9 mouse cellular contexts compared by ENCODE assay signal in the genomic region with DNA sequence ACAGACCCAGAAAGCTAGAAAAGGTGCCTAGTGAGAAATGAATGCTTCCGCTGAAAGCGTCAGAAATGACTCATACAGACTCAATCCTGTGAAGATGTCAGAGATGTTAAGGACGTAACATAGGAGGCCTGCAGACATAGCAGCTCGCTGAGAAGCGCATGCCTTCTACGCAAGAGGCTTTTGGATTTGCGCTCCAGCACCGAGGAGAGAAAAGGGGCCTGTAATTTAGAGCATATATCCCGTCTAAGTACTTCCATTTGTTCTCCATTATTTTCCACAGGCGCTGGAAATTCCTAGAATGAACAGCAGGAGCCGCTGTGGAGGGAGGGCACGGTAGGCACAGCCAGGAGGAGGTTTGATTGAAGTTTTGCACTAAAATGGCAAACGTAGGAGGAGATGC. TPM values are rescaled to one million over a fixed set of nuclear protein-coding genes. Genes with fewer than 3 reads are reported as not detected.
DNase-seq lines count a peak whose midpoint lies in the region; ATAC-seq and TF ChIP-seq lines count a peak whose summit lies in the region.
"Had no signal": no experiment of that assay in that cellular context is flagged by ENCODE, and none has a peak within 500 bp of the region (broad histone marks: within the 10 kb centered on the region; RNA-seq: fewer than 3 reads in every experiment).

No protein-coding gene starts in this region.

- no peak for TF ChIP-seq EP300 in MEL (IDR thresholded peaks at IDR 0.05; ENCODE audit: low read depth in 1 of 2, low read length in 2 of 2)

- intact Hi-C loops in heart, postnatal 25 days (cut with DNase I), result loop anchor here (5.0 to 10.0 kb wide), 3 partner anchors 124 to 201 kb away; partner anchors contain the start of genes Cnot8 and Olfr331

- TF ChIP-seq RAD21 in MEL (IDR thresholded peaks at IDR 0.05; ENCODE audit: low read depth, low read length), result peak; percentile 22

- ATAC-seq in forebrain, embryonic 15.5 days (replicated peaks), result peak; percentile 19
- ATAC-seq in neural tube, embryonic 15.5 days (ENCODE audit: low FRiP score), result peak; percentile 42; the same call in 1 of the 2 replicates

- peak overlapping the region; percentile 26 for H3K27ac ChIP-seq in MEL (ENCODE audit: control insufficient read depth, low read depth, low read length)
- peak overlapping the region; percentile 89 for H3K27ac ChIP-seq in forebrain, embryonic 15.5 days (replicated peaks)
- H3K27ac ChIP-seq in neural tube, embryonic 15.5 days (replicated peaks), result peak overlapping the region; percentile 76

- peak overlapping the region; percentile 74 for H3K4me2 ChIP-seq in forebrain, embryonic 15.5 days (replicated peaks)
- peak overlapping the region; percentile 69 for H3K4me2 ChIP-seq in neural tube, embryonic 15.5 days

- peaks cover 0 to 3% of the 10 kb centered on the region in 2 experiments; a peak in 2 of 4 replicates for H3K4me1 ChIP-seq in MEL (ENCODE audit: control insufficient read depth in 1 of 2, insufficient read depth in 2 of 2, low read length in 2 of 2)
- peaks cover 8% of the 10 kb centered on the region for H3K4me1 ChIP-seq in forebrain, embryonic 15.5 days
- peaks cover 16% of the 10 kb centered on the region for H3K4me1 ChIP-seq in neural tube, embryonic 15.5 days

- DNase-seq in MEL (ENCODE audit: low read depth, low spot score), result peak; percentile 91
- DNase-seq in cerebellum, adult 18-20 months, result peak; percentile 65 to 70
- DNase-seq in heart, postnatal 25 days (ENCODE audit: low spot score), result peak; percentile 35
- peak; percentile 66 to 84 for DNase-seq in layer of hippocampus, adult 18-20 months (ENCODE audit: low spot score in 2 of 2)
- peak; percentile 71 to 82 for DNase-seq in lung, adult 18-20 months
- peak; percentile 71 for DNase-seq in thymus, postnatal 0 days (ENCODE audit: low spot score)

- TF ChIP-seq CTCF in MEL (IDR thresholded peaks at IDR 0.05 in 2 of 3, conservative IDR thresholded peaks at IDR 0.05 in 1 of 3; ENCODE audit: control insufficient read depth in 1 of 3, insufficient read depth in 1 of 3, low read depth in 2 of 3, low read length in 3 of 3, poor library complexity in 1 of 3, severe bottlenecking in 1 of 3), result peak; percentile 46 to 76 (median 72)

- H3K36me3 ChIP-seq in MEL (ENCODE audit: control insufficient read depth in 1 of 2, insufficient read depth in 2 of 2, low read length in 2 of 2), result peaks cover 0 to 9% of the 10 kb centered on the region in 2 experiments; a peak in 2 of 4 replicates
- H3K36me3 ChIP-seq in forebrain, embryonic 15.5 days, result no peaks in the 10 kb centered on the region
- no peaks in the 10 kb centered on the region for H3K36me3 ChIP-seq in neural tube, embryonic 15.5 days

- 8% methylated on average over 13 of the region's 13 CpGs for WGBS in forebrain, embryonic 15.5 days
- WGBS in neural tube, embryonic 15.5 days, result 13% methylated on average over 13 of the region's 13 CpGs

- H3K79me2 ChIP-seq in MEL (ENCODE audit: control insufficient read depth, insufficient read depth, low read length, poor library complexity), result no peaks in the 10 kb centered on the region; the same call in 1 of the 2 replicates

- peaks cover 0 to 2% of the 10 kb centered on the region in 2 experiments; a peak in 2 of 4 replicates for H3K27me3 ChIP-seq in MEL (ENCODE audit: control insufficient read depth in 1 of 2, insufficient read depth in 2 of 2, low read length in 2 of 2)
- no peaks in the 10 kb centered on the region for H3K27me3 ChIP-seq in forebrain, embryonic 15.5 days
- no peaks in the 10 kb centered on the region for H3K27me3 ChIP-seq in neural tube, embryonic 15.5 days (replicated peaks)

- peak overlapping the region; percentile 50 to 62 for H3K4me3 ChIP-seq in MEL (ENCODE audit: control insufficient read depth in 1 of 2, insufficient read depth in 1 of 2, low read depth in 2 of 2, low read length in 2 of 2)
- H3K4me3 ChIP-seq in forebrain, embryonic 15.5 days, result peak overlapping the region; percentile 73
- H3K4me3 ChIP-seq in neural tube, embryonic 15.5 days (replicated peaks), result peak overlapping the region; percentile 71

- H3K9me3 ChIP-seq in MEL (replicated peaks; ENCODE audit: insufficient read depth, low read length), result no peaks in the 10 kb centered on the region
- H3K9me3 ChIP-seq in forebrain, embryonic 15.5 days, result no peaks in the 10 kb centered on the region
- no peaks in the 10 kb centered on the region for H3K9me3 ChIP-seq in neural tube, embryonic 15.5 days (replicated peaks)

- peak overlapping the region; percentile 53 for H3K9ac ChIP-seq in MEL (ENCODE audit: control insufficient read depth, low read depth, low read length, poor library complexity, severe bottlenecking)
- H3K9ac ChIP-seq in forebrain, embryonic 15.5 days (replicated peaks), result peak overlapping the region; percentile 35
- 0 out of 2 replicates have a peak overlapping the region, but pooled peaks have one; percentile 0 for H3K9ac ChIP-seq in neural tube, embryonic 15.5 days (replicated peaks)

- TF ChIP-seq POLR2A in MEL (IDR thresholded peaks at IDR 0.05; ENCODE audit: control insufficient read depth in 1 of 2, insufficient read depth in 1 of 2, low read depth in 1 of 2, low read length in 2 of 2, poor library complexity in 1 of 2), result 0 out of 4 replicates have a peak, but pooled peaks of 1 of the 2 experiments have one; percentile 40

TF ChIP-seq in MEL, 35 proteins besides CTCF, POLR2A, EP300 and RAD21 (continues in another document):
- TF ChIP-seq JUND (IDR thresholded peaks at IDR 0.05; ENCODE audit: low read depth, low read length) (peak; percentile 37; the same call in 1 of the 2 replicates), POLR2AphosphoS2 (IDR thresholded peaks at IDR 0.05; ENCODE audit: low read length) (no peak), MXI1 (IDR thresholded peaks at IDR 0.05; ENCODE audit: low read depth, low read length) (0 out of 2 replicates have a peak, but pooled peaks have one; percentile 8), ZNF384 (IDR thresholded peaks at IDR 0.05; ENCODE audit: low read depth, low read length) (no peak), MAX (IDR thresholded peaks at IDR 0.05; ENCODE audit: low read length) (peak; percentile 61; the same call in 1 of the 2 replicates), USF1 (IDR thresholded peaks at IDR 0.05; ENCODE audit: low read depth, low read length) (no peak), ETS1 (IDR thresholded peaks at IDR 0.05; ENCODE audit: low read depth, low read length) (peak; percentile 76), KAT2A (conservative IDR thresholded peaks at IDR 0.05; ENCODE audit: low read depth, low read length) (no peak), TCF12 (IDR thresholded peaks at IDR 0.05; ENCODE audit: low read depth, low read length) (no peak), HCFC1 (IDR thresholded peaks at IDR 0.05; ENCODE audit: low read depth, low read length) (peak; percentile 37; the same call in 1 of the 2 replicates), SIN3A (IDR thresholded peaks at IDR 0.05; ENCODE audit: low read length) (peak; percentile 73), ZMIZ1 (IDR thresholded peaks at IDR 0.05; ENCODE audit: low read depth, low read length) (no peak), NRF1 (IDR thresholded peaks at IDR 0.05; ENCODE audit: insufficient read depth, low read depth, low read length, poor library complexity, severe bottlenecking) (0 out of 2 replicates have a peak, but pooled peaks have one; percentile 10), SMC3 (IDR thresholded peaks at IDR 0.05; ENCODE audit: low read depth, low read length) (peak; percentile 64), ZC3H11A (IDR thresholded peaks at IDR 0.05; ENCODE audit: low read depth, low read length) (0 out of 2 replicates have a peak, but pooled peaks have one; percentile 21), NELFE (IDR thresholded peaks at IDR 0.05; ENCODE audit: low read depth, low read length) (0 out of 2 replicates have a peak, but pooled peaks have one; percentile 7)

RNA-seq across cellular contexts. Expression of gene Zfp692, which starts 5.8 kb away (rescaled TPM):
- total RNA-seq in MEL (2012; rRNA removed), result 16.0 and 25.7 TPM in 2 replicates
- polyA plus RNA-seq in MEL (2012; ENCODE audit: insufficient read depth in 1 of 2, insufficient read length in 2 of 2, low read depth in 1 of 2, low replicate concordance in 2 of 2, missing spikeins in 1 of 2), result 10 to 100 TPM in 1 of 2 experiments, not detected in 1; 38.0 TPM
- 34.0 and 34.3 TPM in 2 replicates for polyA plus RNA-seq in forebrain, embryonic 15.5 days (2015; fragmentation: Nextera tagmentation; extraction: Ambion mirVana)
- 1 to 10 TPM; 3.7 to 4.1 TPM for total RNA-seq in heart, postnatal 25 days (2021)
- 10 to 100 TPM; 24.4 to 25.9 TPM for total RNA-seq in layer of hippocampus, adult 18-20 months (2021)
- polyA plus RNA-seq in neural tube, embryonic 15.5 days (2015; fragmentation: Nextera tagmentation; extraction: Ambion mirVana), result 31.5 and 33.3 TPM in 2 replicates
- polyA plus RNA-seq in thymus, postnatal 0 days (2015; fragmentation: Nextera tagmentation; extraction: Ambion mirVana), result 12.8 and 14.1 TPM in 2 replicates

RNA-seq across cellular contexts. Expression of gene 4930438A08Rik, which starts 26.5 kb away (rescaled TPM):
- total RNA-seq in MEL (2012; rRNA removed), result not detected in 2 replicates
- not detected for polyA plus RNA-seq in MEL (2012; ENCODE audit: insufficient read depth in 1 of 2, insufficient read length in 2 of 2, low read depth in 1 of 2, low replicate concordance in 2 of 2, missing spikeins in 1 of 2)
- not detected in 2 replicates for polyA plus RNA-seq in forebrain, embryonic 15.5 days (2015; fragmentation: Nextera tagmentation; extraction: Ambion mirVana)
- not detected for total RNA-seq in heart, postnatal 25 days (2021)
- total RNA-seq in layer of hippocampus, adult 18-20 months (2021), result not detected
- polyA plus RNA-seq in neural tube, embryonic 15.5 days (2015; fragmentation: Nextera tagmentation; extraction: Ambion mirVana), result not detected in 2 replicates
- polyA plus RNA-seq in thymus, postnatal 0 days (2015; fragmentation: Nextera tagmentation; extraction: Ambion mirVana), result 0.08 and 0.09 TPM in 2 replicates
- total RNA-seq: neutrophil, adult 5-6 weeks had no signal

RNA-seq across cellular contexts. Expression of gene Zfp672, which starts 29.1 kb away (rescaled TPM):
- 27.2 and 39.5 TPM in 2 replicates for total RNA-seq in MEL (2012; rRNA removed)
- polyA plus RNA-seq in MEL (2012; ENCODE audit: insufficient read depth in 1 of 2, insufficient read length in 2 of 2, low read depth in 1 of 2, low replicate concordance in 2 of 2, missing spikeins in 1 of 2), result 10 to 100 TPM in 1 of 2 experiments, not detected in 1; 22.6 TPM
- polyA plus RNA-seq in forebrain, embryonic 15.5 days (2015; fragmentation: Nextera tagmentation; extraction: Ambion mirVana), result 39.0 and 40.6 TPM in 2 replicates
- total RNA-seq in heart, postnatal 25 days (2021), result 10 to 100 TPM; 42.9 to 43.5 TPM
- 10 to 100 TPM; 43.4 to 43.5 TPM for total RNA-seq in layer of hippocampus, adult 18-20 months (2021)
- 37.9 and 44.8 TPM in 2 replicates for polyA plus RNA-seq in neural tube, embryonic 15.5 days (2015; fragmentation: Nextera tagmentation; extraction: Ambion mirVana)
- 59.2 and 72.2 TPM in 2 replicates for polyA plus RNA-seq in thymus, postnatal 0 days (2015; fragmentation: Nextera tagmentation; extraction: Ambion mirVana)

RNA-seq across cellular contexts. Expression of gene Sh3bp5l, which starts 29.5 kb away (rescaled TPM):
- total RNA-seq in MEL (2012; rRNA removed), result 27.3 and 31.7 TPM in 2 replicates
- polyA plus RNA-seq in MEL (2012; ENCODE audit: insufficient read depth in 1 of 2, insufficient read length in 2 of 2, low read depth in 1 of 2, low replicate concordance in 2 of 2, missing spikeins in 1 of 2), result 10 to 100 TPM in 1 of 2 experiments, not detected in 1; 32.8 TPM
- 50.7 and 54.9 TPM in 2 replicates for polyA plus RNA-seq in forebrain, embryonic 15.5 days (2015; fragmentation: Nextera tagmentation; extraction: Ambion mirVana)
- 10 to 100 TPM; 33.7 to 35.1 TPM for total RNA-seq in heart, postnatal 25 days (2021)
- 10 to 100 TPM; 48.9 to 55.4 TPM for total RNA-seq in layer of hippocampus, adult 18-20 months (2021)
- 47.1 and 47.7 TPM in 2 replicates for polyA plus RNA-seq in neural tube, embryonic 15.5 days (2015; fragmentation: Nextera tagmentation; extraction: Ambion mirVana)
- 29.2 and 30.4 TPM in 2 replicates for polyA plus RNA-seq in thymus, postnatal 0 days (2015; fragmentation: Nextera tagmentation; extraction: Ambion mirVana)

Comparison
In these comparisons a context has a peak if more than half of its experiments do, and no peak if none do; other contexts are left out.
1. Peak in every context shown above with its lines: DNase-seq, ATAC-seq, H3K4me3 ChIP-seq and H3K27ac ChIP-seq.
2. DNase-seq: peak in every context shown above with its lines; median percentile 91 in MEL; 76 in lung, adult 18-20 months; 75 in layer of hippocampus, adult 18-20 months; 71 in thymus, postnatal 0 days; 68 in cerebellum, adult 18-20 months; 35 in heart, postnatal 25 days.
3. H3K27ac ChIP-seq: peak in every context shown above with its lines; median percentile 89 in forebrain, embryonic 15.5 days; 76 in neural tube, embryonic 15.5 days; 26 in MEL.
4. H3K9ac ChIP-seq: peak in every context shown above with its lines; median percentile 53 in MEL; 35 in forebrain, embryonic 15.5 days; 0 in neural tube, embryonic 15.5 days.